Mouse (Mus musculus): ENCODE measurements around the gene Pld6. TPM values are rescaled to one million over a fixed set of nuclear protein-coding genes. Genes with fewer than 3 reads are reported as not detected.

Gene Pld6
- polyA plus RNA-seq, 1 experiment from 2014 or later: 5.0 TPM

- Histone ChIP-seq H3K27me3 (peaks cover 7% of the 10 kb centered on the region), H3K9me3 (no peaks in the 10 kb centered on the region), H3K9ac (no peak overlapping the region), H3K4me3 (no peak overlapping the region), H3K36me3 (peaks cover 39% of the 10 kb centered on the region), H3K4me1 (replicated peaks) (no peaks in the 10 kb centered on the region), H3K4me2 (no peak overlapping the region), H3K27ac (no peak overlapping the region)
- 95% methylated on average over 4 of the region's 4 CpGs for whole genome bisulfite sequencing
- ATAC-seq (ENCODE audit: low FRiP score): no peak
These were observed 7.2 kb downstream of the Pld6 start for GRCm38 (mm10) chr11:59780241-59780640.

DNA sequence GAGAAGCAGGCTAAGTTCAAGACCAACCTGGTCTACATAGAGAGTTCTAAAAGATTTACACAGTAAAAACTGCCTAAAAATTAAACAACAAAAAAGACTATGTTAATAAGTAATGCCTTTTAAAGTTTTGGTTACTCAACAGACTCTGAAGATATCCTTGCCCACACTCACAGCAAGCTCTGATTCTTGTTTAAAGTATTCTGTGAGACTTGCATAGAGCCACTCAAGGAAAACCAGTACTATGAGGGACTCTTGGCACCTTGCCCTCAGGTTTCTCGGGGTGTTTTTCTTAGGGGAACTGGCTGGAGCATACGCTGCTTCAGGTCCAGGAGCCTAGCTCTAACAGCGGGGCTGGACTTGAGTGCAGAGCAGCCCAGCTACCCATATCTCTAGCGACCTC is 8.0 kb downstream of the Pld6 start:
- H3K36me3 ChIP-seq: peaks cover 47% of the 10 kb centered on the region
- no peaks in the 10 kb centered on the region for H3K4me1 ChIP-seq (replicated peaks)
- no peak overlapping the region for H3K9ac ChIP-seq
- H3K9me3 ChIP-seq: no peaks in the 10 kb centered on the region
- no peak overlapping the region for H3K27ac ChIP-seq
- H3K4me3 ChIP-seq: no peak overlapping the region
- H3K4me2 ChIP-seq: no peak overlapping the region
- peaks cover 2% of the 10 kb centered on the region; the same call in 1 of the 2 replicates for H3K27me3 ChIP-seq
- no peak for ATAC-seq (ENCODE audit: low FRiP score)
- 93% methylated on average over 4 of the region's 4 CpGs for WGBS

GRCm38 (mm10) chr11:59778874-59779223 is 8.6 kb downstream of the Pld6 start:
- Histone ChIP-seq H3K27ac (no peak overlapping the region), H3K4me2 (no peak overlapping the region), H3K9me3 (no peaks in the 10 kb centered on the region), H3K4me1 (replicated peaks) (no peaks in the 10 kb centered on the region), H3K27me3 (no peaks in the 10 kb centered on the region), H3K36me3 (peaks cover 53% of the 10 kb centered on the region), H3K9ac (no peak overlapping the region), H3K4me3 (no peak overlapping the region)
- ATAC-seq (ENCODE audit: low FRiP score): no peak
- WGBS: 83% methylated on average over 1 of the region's 1 CpGs

GRCm38 (mm10) chr11:59778181-59778873 is 9.1 kb downstream of the Pld6 start:
- Histone ChIP-seq H3K27ac (no peak overlapping the region), H3K4me2 (no peak overlapping the region), H3K4me3 (no peak overlapping the region), H3K36me3 (peaks cover 58% of the 10 kb centered on the region), H3K9ac (no peak overlapping the region), H3K4me1 (replicated peaks) (no peaks in the 10 kb centered on the region), H3K9me3 (no peaks in the 10 kb centered on the region), H3K27me3 (no peaks in the 10 kb centered on the region)
- no peak for ATAC-seq (ENCODE audit: low FRiP score)
- WGBS: 53% methylated on average over 9 of the region's 9 CpGs

DNA sequence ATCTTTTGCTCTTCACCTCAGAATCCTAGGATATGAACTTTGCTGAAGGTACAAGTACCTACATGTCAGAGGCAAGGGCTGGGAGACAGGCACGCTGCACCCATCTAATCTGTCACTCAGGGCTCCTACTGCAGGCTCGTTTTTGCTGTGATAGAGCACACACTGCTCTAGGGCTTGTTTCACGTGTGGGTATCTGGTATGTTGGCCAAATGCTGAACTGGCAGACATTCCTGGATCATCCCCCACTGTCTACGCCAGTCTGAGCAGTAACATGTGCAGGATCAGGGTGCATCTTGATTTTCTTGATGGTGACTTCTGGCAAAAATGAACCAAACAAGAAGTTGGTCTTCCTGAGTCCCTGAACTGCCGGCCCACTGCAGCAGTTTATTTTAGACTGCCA is 10.2 kb downstream of the Pld6 start:
- Histone ChIP-seq H3K4me3 (no peak overlapping the region), H3K4me2 (no peak overlapping the region), H3K9ac (no peak overlapping the region), H3K27ac (no peak overlapping the region), H3K27me3 (no peaks in the 10 kb centered on the region), H3K4me1 (replicated peaks) (no peaks in the 10 kb centered on the region), H3K9me3 (no peaks in the 10 kb centered on the region), H3K36me3 (peaks cover 68% of the 10 kb centered on the region)
- no peak for ATAC-seq (ENCODE audit: low FRiP score)
- 94% methylated on average over 5 of the region's 5 CpGs for WGBS

- H3K4me2 ChIP-seq: no peak overlapping the region
- ATAC-seq (ENCODE audit: low FRiP score): no peak
- no peaks in the 10 kb centered on the region for H3K27me3 ChIP-seq
- no peak overlapping the region for H3K4me3 ChIP-seq
- peaks cover 84% of the 10 kb centered on the region for H3K36me3 ChIP-seq
- WGBS: 86% methylated on average over 13 of the region's 13 CpGs
- H3K9me3 ChIP-seq: no peaks in the 10 kb centered on the region
- H3K4me1 ChIP-seq (replicated peaks): no peaks in the 10 kb centered on the region
- H3K27ac ChIP-seq: no peak overlapping the region
- H3K9ac ChIP-seq: no peak overlapping the region
These were observed 11.9 kb downstream of the Pld6 start for GRCm38 (mm10) chr11:59775435-59776148.

GRCm38 (mm10) chr11:59774522-59774921 is 12.9 kb downstream of the Pld6 start:
- ATAC-seq (ENCODE audit: low FRiP score): no peak
- Histone ChIP-seq H3K27me3 (no peaks in the 10 kb centered on the region), H3K9ac (no peak overlapping the region), H3K4me3 (no peak overlapping the region), H3K36me3 (peaks cover 95% of the 10 kb centered on the region), H3K4me2 (no peak overlapping the region), H3K9me3 (no peaks in the 10 kb centered on the region), H3K27ac (no peak overlapping the region), H3K4me1 (replicated peaks) (no peaks in the 10 kb centered on the region)
- 95% methylated on average over 4 of the region's 4 CpGs for WGBS

DNA sequence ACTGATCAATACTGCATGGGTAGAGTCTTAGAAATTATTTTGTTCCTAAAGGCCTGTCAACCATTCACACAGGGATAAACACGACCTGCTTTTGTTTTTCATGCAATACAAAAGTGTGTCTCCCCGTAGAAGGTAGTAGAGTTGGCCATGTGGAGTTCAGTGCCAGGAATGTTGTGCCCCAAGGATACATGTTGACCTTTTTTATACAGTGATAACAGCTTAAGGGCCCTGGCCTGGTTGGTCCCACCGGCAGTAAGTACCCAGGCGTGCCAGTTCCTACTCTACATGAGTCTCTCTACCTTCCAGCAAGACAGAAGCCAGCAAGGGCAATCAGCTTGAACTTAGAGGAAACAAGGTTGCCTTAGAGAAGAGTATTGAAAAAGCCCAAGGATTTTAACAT is 14.5 kb downstream of the Pld6 start:
- H3K4me1 ChIP-seq (replicated peaks): no peaks in the 10 kb centered on the region
- no peaks in the 10 kb centered on the region for H3K9me3 ChIP-seq
- peaks cover 99% of the 10 kb centered on the region for H3K36me3 ChIP-seq
- 91% methylated on average over 4 of the region's 4 CpGs for WGBS
- no peaks in the 10 kb centered on the region for H3K27me3 ChIP-seq
- H3K27ac ChIP-seq: no peak overlapping the region
- H3K9ac ChIP-seq: no peak overlapping the region
- ATAC-seq (ENCODE audit: low FRiP score): no peak
- no peak overlapping the region for H3K4me2 ChIP-seq
- no peak overlapping the region for H3K4me3 ChIP-seq

DNA sequence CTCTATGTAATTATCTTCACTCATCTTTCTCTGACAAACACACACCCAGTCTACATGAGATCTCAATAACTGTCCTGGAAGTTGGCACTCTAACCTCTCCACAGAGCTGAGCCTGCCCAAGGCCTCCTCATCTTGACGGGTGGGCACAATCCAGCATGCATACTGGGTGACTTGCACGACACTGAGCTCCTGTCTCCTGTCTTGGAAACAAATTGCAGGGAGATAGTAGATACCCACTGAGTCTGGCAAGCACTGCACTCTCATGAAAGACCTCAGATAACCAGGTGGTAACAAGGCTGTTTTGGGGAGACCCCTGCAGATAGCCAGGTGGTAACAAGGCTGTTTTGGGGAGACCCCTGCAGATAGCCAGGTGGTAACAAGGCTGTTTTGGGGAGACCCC is 15.2 kb downstream of the Pld6 start:
- Histone ChIP-seq H3K27ac (no peak overlapping the region), H3K9me3 (no peaks in the 10 kb centered on the region), H3K4me3 (no peak overlapping the region), H3K27me3 (no peaks in the 10 kb centered on the region), H3K4me1 (replicated peaks) (no peaks in the 10 kb centered on the region), H3K36me3 (peaks cover 99% of the 10 kb centered on the region), H3K4me2 (no peak overlapping the region), H3K9ac (no peak overlapping the region)
- no peak for ATAC-seq (ENCODE audit: low FRiP score)
- 93% methylated on average over 2 of the region's 2 CpGs for WGBS

DNA sequence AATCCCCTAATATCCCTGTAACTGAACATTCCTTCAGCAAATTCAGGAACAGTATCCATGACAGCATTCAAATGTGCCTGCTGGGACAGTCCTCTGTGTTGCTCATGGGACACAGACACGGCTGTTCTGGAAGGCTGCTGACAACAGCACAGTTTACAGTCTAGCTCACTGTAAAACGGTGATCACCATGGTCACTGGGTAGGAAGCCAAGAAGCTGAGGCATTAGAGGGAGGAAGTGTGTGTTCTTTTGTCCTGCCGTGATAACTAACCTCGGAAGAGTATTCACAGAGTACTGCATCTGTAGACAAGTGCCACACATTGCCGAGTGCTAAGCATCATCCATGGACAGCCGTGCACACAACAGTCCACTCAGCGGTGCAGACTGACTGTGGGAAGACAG is 16.7 kb downstream of the Pld6 start:
- Histone ChIP-seq H3K27me3 (no peaks in the 10 kb centered on the region), H3K9ac (no peak overlapping the region), H3K4me1 (replicated peaks) (no peaks in the 10 kb centered on the region), H3K9me3 (no peaks in the 10 kb centered on the region), H3K4me3 (no peak overlapping the region), H3K4me2 (no peak overlapping the region), H3K36me3 (peaks cover 99% of the 10 kb centered on the region), H3K27ac (no peak overlapping the region)
- 74% methylated on average over 7 of the region's 7 CpGs for WGBS
- ATAC-seq (ENCODE audit: low FRiP score): no peak

GRCm38 (mm10) chr11:59769738-59770137 is 17.7 kb downstream of the Pld6 start:
- H3K4me1 ChIP-seq (replicated peaks): no peaks in the 10 kb centered on the region
- peaks cover 99% of the 10 kb centered on the region for H3K36me3 ChIP-seq
- H3K4me2 ChIP-seq: no peak overlapping the region
- H3K9me3 ChIP-seq: no peaks in the 10 kb centered on the region
- no peak for ATAC-seq (ENCODE audit: low FRiP score)
- no peaks in the 10 kb centered on the region for H3K27me3 ChIP-seq
- H3K27ac ChIP-seq: no peak overlapping the region
- WGBS: 86% methylated on average over 6 of the region's 6 CpGs
- no peak overlapping the region for H3K9ac ChIP-seq
- H3K4me3 ChIP-seq: no peak overlapping the region

GRCm38 (mm10) chr11:59769307-59769706 is 18.1 kb downstream of the Pld6 start:
- Histone ChIP-seq H3K4me3 (no peak overlapping the region), H3K9ac (no peak overlapping the region), H3K9me3 (no peaks in the 10 kb centered on the region), H3K4me1 (replicated peaks) (no peaks in the 10 kb centered on the region), H3K36me3 (peaks cover 99% of the 10 kb centered on the region), H3K4me2 (no peak overlapping the region), H3K27ac (no peak overlapping the region), H3K27me3 (no peaks in the 10 kb centered on the region)
- 90% methylated on average over 2 of the region's 2 CpGs for WGBS
- ATAC-seq (ENCODE audit: low FRiP score): no peak

DNA sequence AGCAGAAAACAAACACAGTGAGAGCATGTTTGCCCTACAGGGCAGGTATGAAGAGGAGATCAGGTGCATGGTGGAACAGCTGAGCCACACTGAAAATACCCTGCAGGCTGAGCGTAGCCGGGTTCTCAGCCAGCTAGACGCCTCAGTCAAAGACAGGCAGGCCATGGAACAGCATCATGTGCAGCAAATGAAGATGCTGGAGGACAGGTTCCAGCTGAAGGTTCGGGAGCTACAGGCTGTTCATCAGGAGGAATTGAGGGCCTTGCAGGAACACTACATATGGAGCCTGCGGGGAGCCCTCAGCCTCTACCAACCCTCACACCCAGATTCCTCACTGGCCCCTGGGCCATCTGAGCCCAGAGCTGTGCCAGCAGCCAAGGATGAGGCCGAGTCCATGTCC is 26.6 kb downstream of the Pld6 start:
- no peak overlapping the region for H3K4me2 ChIP-seq
- peaks cover 95% of the 10 kb centered on the region for H3K36me3 ChIP-seq
- WGBS: 98% methylated on average over 6 of the region's 6 CpGs
- no peak overlapping the region for H3K27ac ChIP-seq
- H3K4me1 ChIP-seq (replicated peaks): peaks cover 7% of the 10 kb centered on the region; the same call in 1 of the 2 replicates
- no peaks in the 10 kb centered on the region for H3K27me3 ChIP-seq
- H3K4me3 ChIP-seq: no peak overlapping the region
- H3K9ac ChIP-seq: no peak overlapping the region
- no peaks in the 10 kb centered on the region for H3K9me3 ChIP-seq
- no peak for ATAC-seq (ENCODE audit: low FRiP score)
